Mouse (Mus musculus): ENCODE data around the gene Smpd2. TPM values are rescaled to one million over a fixed set of nuclear protein-coding genes. Genes with fewer than 3 reads are reported as not detected.

The Smpd2 gene
- total and polyA plus RNA-seq, 3 experiments = 0.04 to 0.42 TPM; not detected in 1

GRCm38 (mm10) chr10:41480938-41481880, 9.0 kb downstream of the Smpd2 start:
- H3K4me1 ChIP-seq (ENCODE audit: control insufficient read depth in 1 of 2, insufficient read depth in 2 of 2, low read length in 2 of 2) = peaks cover 0 to 7% of the 10 kb centered on the region in 2 experiments; a peak in 3 of 4 replicates
- no peaks in the 10 kb centered on the region for H3K79me2 ChIP-seq (ENCODE audit: control insufficient read depth, insufficient read depth, low read length, poor library complexity)
- H3K4me3 ChIP-seq (ENCODE audit: control insufficient read depth in 1 of 2, insufficient read depth in 1 of 2, low read depth in 2 of 2, low read length in 2 of 2) = no peak overlapping the region
- no peaks in the 10 kb centered on the region for H3K9me3 ChIP-seq (replicated peaks; ENCODE audit: insufficient read depth, low read length)
- H3K36me3 ChIP-seq (ENCODE audit: control insufficient read depth in 1 of 2, insufficient read depth in 2 of 2, low read length in 2 of 2) = peaks cover 0 to 3% of the 10 kb centered on the region in 2 experiments; a peak in 1 of 4 replicates
- no peak overlapping the region for H3K27ac ChIP-seq (ENCODE audit: control insufficient read depth, low read depth, low read length)
- H3K9ac ChIP-seq (ENCODE audit: control insufficient read depth, low read depth, low read length, poor library complexity, severe bottlenecking) = no peak overlapping the region
- peak; percentile 51 for DNase-seq (ENCODE audit: low read depth, low spot score)
- H3K27me3 ChIP-seq (ENCODE audit: control insufficient read depth in 1 of 2, insufficient read depth in 2 of 2, low read length in 2 of 2) = no peaks in the 10 kb centered on the region
- TF ChIP-seq TBP (IDR thresholded peaks at IDR 0.05; ENCODE audit: low read depth, low read length) (no peak), RAD21 (IDR thresholded peaks at IDR 0.05; ENCODE audit: low read depth, low read length) (no peak), ZKSCAN1 (IDR thresholded peaks at IDR 0.05; ENCODE audit: low read depth, low read length) (no peak), RCOR1 (IDR thresholded peaks at IDR 0.05; ENCODE audit: low read depth, low read length) (no peak), GATA1 (IDR thresholded peaks at IDR 0.05; ENCODE audit: low read depth, low read length) (0 out of 2 replicates have a peak, but pooled peaks have one; percentile 45), POLR2AphosphoS2 (IDR thresholded peaks at IDR 0.05; ENCODE audit: low read length) (no peak), CTCF (IDR thresholded peaks at IDR 0.05 in 2 of 3, conservative IDR thresholded peaks at IDR 0.05 in 1 of 3; ENCODE audit: control insufficient read depth in 1 of 3, insufficient read depth in 1 of 3, low read depth in 2 of 3, low read length in 3 of 3, poor library complexity in 1 of 3, severe bottlenecking in 1 of 3) (no peak), ELF1 (IDR thresholded peaks at IDR 0.05; ENCODE audit: low read depth, low read length) (no peak), NRF1 (IDR thresholded peaks at IDR 0.05; ENCODE audit: insufficient read depth, low read depth, low read length, poor library complexity, severe bottlenecking) (no peak), MEF2A (IDR thresholded peaks at IDR 0.05; ENCODE audit: extremely low read depth, insufficient replicate concordance, low read depth, low read length, poor library complexity, severe bottlenecking) (no peak), ZNF384 (IDR thresholded peaks at IDR 0.05; ENCODE audit: low read depth, low read length) (no peak), MXI1 (IDR thresholded peaks at IDR 0.05; ENCODE audit: low read depth, low read length) (peak; percentile 29; the same call in 1 of the 2 replicates), USF1 (IDR thresholded peaks at IDR 0.05; ENCODE audit: low read depth, low read length) (no peak), POLR2A (IDR thresholded peaks at IDR 0.05; ENCODE audit: control insufficient read depth in 1 of 2, insufficient read depth in 1 of 2, low read depth in 1 of 2, low read length in 2 of 2, poor library complexity in 1 of 2) (no peak), SMC3 (IDR thresholded peaks at IDR 0.05; ENCODE audit: low read depth, low read length) (no peak), ZMIZ1 (IDR thresholded peaks at IDR 0.05; ENCODE audit: low read depth, low read length) (no peak), MYB (IDR thresholded peaks at IDR 0.05; ENCODE audit: low read depth, low read length) (no peak), ETS1 (IDR thresholded peaks at IDR 0.05; ENCODE audit: low read depth, low read length) (peak; percentile 65), USF2 (IDR thresholded peaks at IDR 0.05; ENCODE audit: borderline replicate concordance in 1 of 2, insufficient read depth in 1 of 2, low read depth in 1 of 2, low read length in 2 of 2) (no peak), POLR2AphosphoS5 (IDR thresholded peaks at IDR 0.05; ENCODE audit: borderline replicate concordance, low read depth, low read length) (no peak), E2F4 (IDR thresholded peaks at IDR 0.05; ENCODE audit: borderline replicate concordance, low read depth, low read length) (no peak), TAL1 (IDR thresholded peaks at IDR 0.05; ENCODE audit: low read length) (0 out of 2 replicates have a peak, but pooled peaks have one; percentile 10), SIN3A (IDR thresholded peaks at IDR 0.05; ENCODE audit: low read length) (peak; percentile 45; the same call in 1 of the 2 replicates), CHD1 (IDR thresholded peaks at IDR 0.05; ENCODE audit: low read depth, low read length) (no peak), EP300 (IDR thresholded peaks at IDR 0.05; ENCODE audit: low read depth in 1 of 2, low read length in 2 of 2) (no peak), GABPA (IDR thresholded peaks at IDR 0.05; ENCODE audit: low read depth, low read length) (no peak)
